Mouse (Mus musculus) stomach, embryonic 16.5 days (tissue): Measurements from ENCODE around the gene Pkd1. TPM values are rescaled to one million over a fixed set of nuclear protein-coding genes. Genes with fewer than 3 reads are reported as not detected.

Experiments used
- ATAC-seq: fragments of 200-750 bp; cut with Nextera tagmentation; 2 replicates; pipeline ENCODE4 v1.8.0; 2017; ENCODE audit warnings: moderate number of reproducible peaks, moderate TSS enrichment; ENCODE audit not compliant: insufficient read depth, low FRiP score
- H3K27ac ChIP-seq: fragments of 300-500 bp; sonication (generic); 2 replicates; pipeline ENCODE4 v1.5.1; 2014; ENCODE audit warnings: low read length
- H3K27me3 ChIP-seq: fragments of 300-500 bp; sonication (generic); 2 replicates; pipeline ENCODE4 v1.6.1; 2014; ENCODE audit warnings: low read length, control low read depth, mixed read lengths; ENCODE audit not compliant: control insufficient read depth, insufficient read depth
- H3K36me3 ChIP-seq: fragments of 300-500 bp; sonication (generic); 2 replicates; pipeline ENCODE4 v1.6.1; 2014; ENCODE audit warnings: low read length; ENCODE audit not compliant: control insufficient read depth, insufficient read depth
- H3K4me1 ChIP-seq: fragments of 300-500 bp; sonication (generic); 2 replicates; pipeline ENCODE4 v1.6.1; 2014; ENCODE audit warnings: low read length, control low read depth, mixed read lengths; ENCODE audit not compliant: control insufficient read depth, insufficient read depth
- H3K4me2 ChIP-seq: fragments of 300-500 bp; sonication (generic); 2 replicates; pipeline ENCODE4 v1.6.1; 2014; ENCODE audit warnings: low read depth, low read length, mixed read lengths
- H3K4me3 ChIP-seq: fragments of 300-500 bp; sonication (generic); replicated peaks from 2 replicates; pipeline ENCODE4 v1.5.1; 2014; ENCODE audit warnings: mild to moderate bottlenecking, low read length
- H3K9ac ChIP-seq: fragments of 300-500 bp; sonication (generic); 2 replicates; pipeline ENCODE4 v1.6.1; 2014; ENCODE audit warnings: low read length
- H3K9me3 ChIP-seq: fragments of 300-500 bp; sonication (generic); replicated peaks from 2 replicates; pipeline ENCODE4 v1.6.1; 2016; ENCODE audit warnings: low read length, control low read depth; ENCODE audit not compliant: control insufficient read depth
- WGBS: fragments of 180-500 bp; shearing (Covaris S2); extraction: QIAGEN DNeasy Blood & Tissue Kit; methylation state at CpG from one replicate; pipeline ENCODE4 v1.1.7; 2014; 5-methylcytosine and 5-hydroxymethylcytosine counted together
- polyA plus RNA-seq: library from polyadenylated mRNA; unstranded; fragments of >200 nt; fragmentation: Nextera tagmentation; extraction: Ambion mirVana; gene quantifications from 2 replicates; pipeline ENCODE4 v1.2.1, GENCODE M21; 2015

The Pkd1 gene
- polyA plus RNA-seq, 1 experiment from 2014 or later = 21.7 TPM

DNA sequence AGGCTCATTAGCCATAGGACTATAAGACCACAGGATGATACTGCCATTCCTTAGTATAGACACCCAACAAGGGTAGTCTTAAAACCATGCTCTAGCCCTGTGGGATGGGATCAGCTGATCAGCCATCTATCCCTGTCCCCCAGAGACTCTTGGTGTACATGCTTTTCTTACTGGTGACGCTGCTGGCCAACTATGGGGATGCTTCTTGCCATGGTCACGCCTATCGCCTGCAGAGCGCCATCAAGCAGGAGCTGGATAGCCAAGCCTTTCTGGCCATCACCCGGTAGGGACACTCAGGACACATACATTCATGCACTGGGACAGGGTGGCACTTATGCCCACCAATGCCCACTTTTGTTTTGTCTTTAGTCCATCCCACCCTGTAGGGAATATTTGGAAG, 42.1 kb downstream of the Pkd1 start:
- no peaks in the 10 kb centered on the region for H3K27me3 ChIP-seq
- no peak overlapping the region for H3K9ac ChIP-seq
- no peak overlapping the region for H3K4me3 ChIP-seq
- 94% methylated on average over 5 of the region's 5 CpGs for WGBS
- H3K4me2 ChIP-seq = no peak overlapping the region
- H3K36me3 ChIP-seq = peaks cover 18% of the 10 kb centered on the region
- H3K27ac ChIP-seq = no peak overlapping the region
- ATAC-seq = no peak
- H3K4me1 ChIP-seq = no peaks in the 10 kb centered on the region
- no peaks in the 10 kb centered on the region for H3K9me3 ChIP-seq

DNA sequence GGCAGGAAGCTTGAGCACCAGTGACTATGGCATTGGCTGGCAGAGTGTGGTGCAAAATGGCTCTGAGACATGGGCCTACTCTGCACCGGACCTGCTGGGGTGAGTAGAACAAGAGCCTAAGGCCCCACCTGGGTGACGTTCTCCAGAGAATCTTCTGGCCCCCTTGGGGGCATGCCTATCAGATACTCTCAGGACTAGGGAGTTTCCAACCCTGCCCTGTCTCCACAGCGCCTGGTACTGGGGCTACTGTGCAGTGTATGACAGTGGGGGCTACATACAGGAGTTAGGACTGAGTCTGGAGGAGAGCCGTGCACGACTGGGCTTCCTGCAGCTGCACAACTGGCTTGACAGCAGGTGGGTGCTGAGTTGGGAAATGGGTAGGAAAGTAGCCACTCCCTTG, 43.6 kb downstream of the Pkd1 start:
- Histone ChIP-seq H3K27me3 (no peaks in the 10 kb centered on the region), H3K36me3 (peaks cover 23% of the 10 kb centered on the region), H3K9ac (no peak overlapping the region), H3K4me2 (no peak overlapping the region), H3K27ac (no peak overlapping the region), H3K4me3 (no peak overlapping the region), H3K9me3 (no peaks in the 10 kb centered on the region), H3K4me1 (no peaks in the 10 kb centered on the region)
- 83% methylated on average over 5 of the region's 5 CpGs for WGBS
- no peak for ATAC-seq

- no peaks in the 10 kb centered on the region for H3K9me3 ChIP-seq
- no peak for ATAC-seq
- peaks cover 23% of the 10 kb centered on the region for H3K36me3 ChIP-seq
- no peak overlapping the region for H3K4me2 ChIP-seq
- no peak overlapping the region for H3K4me3 ChIP-seq
- no peaks in the 10 kb centered on the region for H3K4me1 ChIP-seq
- H3K27me3 ChIP-seq = no peaks in the 10 kb centered on the region
- 93% methylated on average over 26 of the region's 26 CpGs for whole genome bisulfite sequencing
- no peak overlapping the region for H3K9ac ChIP-seq
- H3K27ac ChIP-seq = no peak overlapping the region
These were observed 44.6 kb downstream of the Pkd1 start for GRCm38 (mm10) chr17:24593992-24594890.

DNA sequence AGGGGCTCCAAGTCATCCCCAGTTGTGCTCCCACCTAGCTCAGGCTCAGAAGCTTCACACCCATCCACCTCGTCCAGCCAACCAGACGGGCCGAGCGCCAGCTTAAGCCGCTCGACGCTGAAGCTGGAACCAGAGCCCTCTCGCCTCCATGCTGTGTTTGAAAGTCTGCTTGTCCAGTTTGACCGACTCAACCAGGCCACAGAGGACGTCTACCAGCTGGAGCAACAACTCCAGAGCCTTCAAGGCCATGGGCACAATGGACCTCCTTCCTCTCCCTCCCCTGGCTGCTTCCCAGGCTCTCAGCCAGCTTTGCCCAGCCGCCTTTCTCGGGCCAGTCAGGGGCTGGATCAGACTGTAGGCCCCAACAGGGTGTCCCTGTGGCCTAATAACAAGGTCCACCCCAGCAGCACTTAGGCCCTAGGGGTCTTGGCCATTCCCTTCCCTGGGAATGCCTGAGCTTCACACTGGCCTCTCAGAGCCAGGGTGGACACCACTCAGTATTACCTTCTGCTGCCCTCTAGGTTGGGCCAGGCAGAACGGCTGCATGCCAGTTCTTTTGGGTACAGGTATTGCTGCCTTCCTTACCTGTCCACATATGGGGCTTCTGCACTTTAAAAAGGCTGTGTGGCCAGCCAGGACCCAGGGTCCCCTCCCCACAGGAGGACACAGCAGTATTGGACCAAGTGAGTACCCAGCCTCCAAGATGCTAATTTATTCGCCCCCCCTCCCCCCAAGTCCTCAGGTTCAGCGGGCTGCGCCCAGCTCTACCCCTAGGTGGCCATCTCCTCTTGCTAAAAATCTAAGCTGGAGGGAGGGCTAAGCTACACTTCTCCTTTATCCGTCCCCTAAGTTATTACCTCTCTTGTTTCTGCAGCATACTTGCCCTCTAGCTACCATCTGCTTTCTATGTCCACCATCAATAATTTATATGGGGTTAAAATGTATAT, 45.8 kb downstream of the Pkd1 start:
- no peak for ATAC-seq
- peaks cover 21% of the 10 kb centered on the region for H3K36me3 ChIP-seq
- H3K4me1 ChIP-seq = no peaks in the 10 kb centered on the region
- WGBS = 67% methylated on average over 17 of the region's 17 CpGs
- H3K27me3 ChIP-seq = no peaks in the 10 kb centered on the region
- H3K27ac ChIP-seq = no peak overlapping the region
- no peaks in the 10 kb centered on the region for H3K9me3 ChIP-seq
- H3K4me3 ChIP-seq = no peak overlapping the region
- H3K4me2 ChIP-seq = no peak overlapping the region
- no peak overlapping the region for H3K9ac ChIP-seq

DNA sequence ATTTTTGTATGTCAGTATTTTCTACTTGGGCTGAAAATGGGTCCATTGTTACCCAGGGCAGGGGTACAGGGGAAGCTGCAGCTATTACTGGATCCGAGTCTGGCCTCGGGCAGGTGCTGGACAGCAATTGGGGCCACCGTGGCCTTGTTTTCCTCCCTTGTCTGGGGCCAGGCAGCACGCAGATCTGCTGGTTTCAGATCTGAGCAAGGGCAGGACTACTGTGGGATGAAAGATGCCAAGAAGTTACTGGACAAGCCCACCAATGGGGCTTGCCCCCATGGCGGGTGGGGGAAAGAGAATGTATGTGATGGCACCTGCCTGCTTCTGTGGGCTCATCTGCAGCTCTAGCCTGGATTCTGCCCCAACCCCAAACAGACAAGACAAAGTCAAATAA, 46.4 kb downstream of the Pkd1 start:
- Histone ChIP-seq H3K36me3 (peaks cover 15% of the 10 kb centered on the region; the same call in 1 of the 2 replicates), H3K9ac (no peak overlapping the region), H3K9me3 (no peaks in the 10 kb centered on the region), H3K4me1 (no peaks in the 10 kb centered on the region), H3K27ac (no peak overlapping the region), H3K27me3 (no peaks in the 10 kb centered on the region), H3K4me2 (no peak overlapping the region), H3K4me3 (no peak overlapping the region)
- 73% methylated on average over 5 of the region's 5 CpGs for WGBS
- no peak for ATAC-seq

GRCm38 (mm10) chr17:24596471-24597183, 47.0 kb downstream of the Pkd1 start:
- Histone ChIP-seq H3K4me2 (no peak overlapping the region), H3K27me3 (no peaks in the 10 kb centered on the region), H3K4me1 (no peaks in the 10 kb centered on the region), H3K4me3 (no peak overlapping the region), H3K9me3 (no peaks in the 10 kb centered on the region), H3K9ac (no peak overlapping the region), H3K36me3 (peaks cover 11% of the 10 kb centered on the region; the same call in 1 of the 2 replicates), H3K27ac (no peak overlapping the region)
- 86% methylated on average over 19 of the region's 19 CpGs for WGBS
- ATAC-seq = no peak

GRCm38 (mm10) chr17:24597989-24598388, 48.4 kb downstream of the Pkd1 start:
- no peak overlapping the region for H3K9ac ChIP-seq
- H3K4me1 ChIP-seq = no peaks in the 10 kb centered on the region
- ATAC-seq = no peak
- H3K9me3 ChIP-seq = no peaks in the 10 kb centered on the region
- 88% methylated on average over 3 of the region's 3 CpGs for WGBS
- H3K27me3 ChIP-seq = no peaks in the 10 kb centered on the region
- H3K4me2 ChIP-seq = no peak overlapping the region
- no peak overlapping the region for H3K4me3 ChIP-seq
- H3K36me3 ChIP-seq = peaks cover 11% of the 10 kb centered on the region; the same call in 1 of the 2 replicates
- H3K27ac ChIP-seq = no peak overlapping the region; the same call in 1 of the 2 replicates

DNA sequence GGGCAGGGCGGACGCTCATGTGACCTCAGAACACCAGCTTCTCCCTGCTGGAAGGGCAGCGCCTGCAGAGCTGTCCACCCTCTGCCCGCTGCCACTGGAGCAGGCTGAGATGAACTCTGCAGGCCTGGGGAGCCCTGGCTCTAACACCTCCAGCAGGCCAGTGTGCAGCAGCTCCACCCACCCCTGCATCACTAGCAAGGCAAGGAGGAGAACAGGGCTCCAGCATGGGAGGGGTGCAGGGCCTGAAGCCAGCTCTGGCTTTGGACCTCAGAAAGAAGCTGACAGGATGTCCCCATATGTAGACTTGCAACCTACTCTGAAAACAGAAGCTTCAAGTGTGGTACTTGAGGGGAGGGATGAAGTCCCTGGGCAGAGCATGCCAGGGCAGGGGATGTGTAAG, 50.9 kb downstream of the Pkd1 start:
- WGBS = 86% methylated on average over 4 of the region's 4 CpGs
- 0 out of 2 replicates have a peak, but pooled peaks cover 8% of the 10 kb centered on the region for H3K36me3 ChIP-seq
- ATAC-seq = no peak
- no peak overlapping the region for H3K4me3 ChIP-seq
- no peaks in the 10 kb centered on the region for H3K9me3 ChIP-seq
- no peaks in the 10 kb centered on the region for H3K4me1 ChIP-seq
- no peaks in the 10 kb centered on the region for H3K27me3 ChIP-seq
- no peak overlapping the region for H3K4me2 ChIP-seq
- no peak overlapping the region for H3K27ac ChIP-seq
- H3K9ac ChIP-seq = no peak overlapping the region
